Mouse (Mus musculus) stomach, embryonic 16.5 days (tissue): ENCODE measurements at regions not wholly inside any gene's neighbourhood (a gene's known extent, or its start where the extent isn't known, plus 50 kb on each side); places are given as distances from the start of the nearest gene placed in this dataset.

Experiments used
- ATAC-seq: fragments of 200-750 bp; cut with Nextera tagmentation; 2 replicates; pipeline ENCODE4 v1.8.0; 2017; ENCODE audit warnings: moderate number of reproducible peaks, moderate TSS enrichment; ENCODE audit not compliant: insufficient read depth, low FRiP score
- H3K27ac ChIP-seq: fragments of 300-500 bp; sonication (generic); 2 replicates; pipeline ENCODE4 v1.5.1; 2014; ENCODE audit warnings: low read length
- H3K27me3 ChIP-seq: fragments of 300-500 bp; sonication (generic); 2 replicates; pipeline ENCODE4 v1.6.1; 2014; ENCODE audit warnings: low read length, control low read depth, mixed read lengths; ENCODE audit not compliant: control insufficient read depth, insufficient read depth
- H3K36me3 ChIP-seq: fragments of 300-500 bp; sonication (generic); 2 replicates; pipeline ENCODE4 v1.6.1; 2014; ENCODE audit warnings: low read length; ENCODE audit not compliant: control insufficient read depth, insufficient read depth
- H3K4me1 ChIP-seq: fragments of 300-500 bp; sonication (generic); 2 replicates; pipeline ENCODE4 v1.6.1; 2014; ENCODE audit warnings: low read length, control low read depth, mixed read lengths; ENCODE audit not compliant: control insufficient read depth, insufficient read depth
- H3K4me2 ChIP-seq: fragments of 300-500 bp; sonication (generic); 2 replicates; pipeline ENCODE4 v1.6.1; 2014; ENCODE audit warnings: low read depth, low read length, mixed read lengths
- H3K4me3 ChIP-seq: fragments of 300-500 bp; sonication (generic); replicated peaks from 2 replicates; pipeline ENCODE4 v1.5.1; 2014; ENCODE audit warnings: mild to moderate bottlenecking, low read length
- H3K9ac ChIP-seq: fragments of 300-500 bp; sonication (generic); 2 replicates; pipeline ENCODE4 v1.6.1; 2014; ENCODE audit warnings: low read length
- H3K9me3 ChIP-seq: fragments of 300-500 bp; sonication (generic); replicated peaks from 2 replicates; pipeline ENCODE4 v1.6.1; 2016; ENCODE audit warnings: low read length, control low read depth; ENCODE audit not compliant: control insufficient read depth
- WGBS: fragments of 180-500 bp; shearing (Covaris S2); extraction: QIAGEN DNeasy Blood & Tissue Kit; methylation state at CpG from one replicate; pipeline ENCODE4 v1.1.7; 2014; 5-methylcytosine and 5-hydroxymethylcytosine counted together

- H3K9me3 ChIP-seq, result no peaks in the 10 kb centered on the region
- no peak overlapping the region for H3K9ac ChIP-seq
- H3K4me1 ChIP-seq, result no peaks in the 10 kb centered on the region
- no peak for ATAC-seq
- H3K4me2 ChIP-seq, result no peak overlapping the region
- H3K36me3 ChIP-seq, result no peaks in the 10 kb centered on the region
- 88% methylated on average over 2 of the region's 2 CpGs for WGBS
- no peaks in the 10 kb centered on the region for H3K27me3 ChIP-seq
- no peak overlapping the region for H3K4me3 ChIP-seq
- H3K27ac ChIP-seq, result no peak overlapping the region
Observed at GRCm38 (mm10) chr4:81914971-81915370, 472.4 kb upstream of the Mpdz start.

GRCm38 (mm10) chr4:81913296-81913695, 470.7 kb upstream of the Mpdz start:
- H3K27me3 ChIP-seq, result no peaks in the 10 kb centered on the region
- no peak overlapping the region for H3K4me3 ChIP-seq
- no peak for ATAC-seq
- no peaks in the 10 kb centered on the region for H3K36me3 ChIP-seq
- H3K27ac ChIP-seq, result no peak overlapping the region
- 70% methylated on average over 10 of the region's 10 CpGs for WGBS
- H3K9me3 ChIP-seq, result no peaks in the 10 kb centered on the region
- H3K4me1 ChIP-seq, result no peaks in the 10 kb centered on the region
- no peak overlapping the region for H3K9ac ChIP-seq
- no peak overlapping the region for H3K4me2 ChIP-seq

- H3K9ac ChIP-seq, result no peak overlapping the region
- H3K27me3 ChIP-seq, result no peaks in the 10 kb centered on the region
Observed at GRCm38 (mm10) chr4:81912653-81913052, 470.0 kb upstream of the Mpdz start.

GRCm38 (mm10) chr4:81899961-81900540, 457.4 kb upstream of the Mpdz start:
- H3K9me3 ChIP-seq, result 0 out of 2 replicates have a peak, but pooled peaks cover 4% of the 10 kb centered on the region
- no peak overlapping the region for H3K9ac ChIP-seq
- H3K27ac ChIP-seq, result no peak overlapping the region
- H3K4me1 ChIP-seq, result 0 out of 2 replicates have a peak, but pooled peaks cover 2% of the 10 kb centered on the region
- no peaks in the 10 kb centered on the region for H3K36me3 ChIP-seq
- 55% methylated on average over 5 of the region's 5 CpGs for WGBS
- H3K4me2 ChIP-seq, result no peak overlapping the region
- H3K4me3 ChIP-seq, result no peak overlapping the region
- H3K27me3 ChIP-seq, result no peaks in the 10 kb centered on the region
- no peak for ATAC-seq

More at GRCm38 (mm10) chr4:81912653-81913052, 470.0 kb upstream of the Mpdz start:
- Histone ChIP-seq H3K4me2 (no peak overlapping the region), H3K36me3 (no peaks in the 10 kb centered on the region), H3K4me1 (no peaks in the 10 kb centered on the region), H3K9me3 (no peaks in the 10 kb centered on the region), H3K4me3 (no peak overlapping the region), H3K27ac (no peak overlapping the region)
- ATAC-seq, result no peak
- WGBS, result 66% methylated on average over 1 of the region's 1 CpGs

GRCm38 (mm10) chr4:81898661-81899060, 456.0 kb upstream of the Mpdz start:
- H3K27ac ChIP-seq, result no peak overlapping the region
- no peak for ATAC-seq
- H3K9ac ChIP-seq, result no peak overlapping the region
- 0 out of 2 replicates have a peak, but pooled peaks cover 5% of the 10 kb centered on the region for H3K9me3 ChIP-seq
- no peaks in the 10 kb centered on the region for H3K27me3 ChIP-seq
- no peak overlapping the region for H3K4me2 ChIP-seq
- H3K4me1 ChIP-seq, result 0 out of 2 replicates have a peak, but pooled peaks cover 2% of the 10 kb centered on the region
- H3K4me3 ChIP-seq, result no peak overlapping the region
- WGBS, result 77% methylated on average over 2 of the region's 2 CpGs
- no peaks in the 10 kb centered on the region for H3K36me3 ChIP-seq

- H3K4me2 ChIP-seq, result no peak overlapping the region
- ATAC-seq, result no peak
- no peaks in the 10 kb centered on the region for H3K27me3 ChIP-seq
- 0 out of 2 replicates have a peak, but pooled peaks cover 2% of the 10 kb centered on the region for H3K4me1 ChIP-seq
- WGBS, result 73% methylated on average over 5 of the region's 5 CpGs
- 0 out of 2 replicates have a peak, but pooled peaks cover 5% of the 10 kb centered on the region for H3K9me3 ChIP-seq
- no peak overlapping the region for H3K4me3 ChIP-seq
- H3K36me3 ChIP-seq, result no peaks in the 10 kb centered on the region
- H3K9ac ChIP-seq, result no peak overlapping the region
- no peak overlapping the region for H3K27ac ChIP-seq
Observed at GRCm38 (mm10) chr4:81897451-81897850, 454.8 kb upstream of the Mpdz start.

GRCm38 (mm10) chr4:81868941-81869340, 426.3 kb upstream of the Mpdz start:
- Histone ChIP-seq H3K27me3 (no peaks in the 10 kb centered on the region), H3K4me1 (no peaks in the 10 kb centered on the region), H3K4me2 (no peak overlapping the region), H3K4me3 (no peak overlapping the region), H3K36me3 (no peaks in the 10 kb centered on the region), H3K9me3 (no peaks in the 10 kb centered on the region), H3K9ac (no peak overlapping the region), H3K27ac (no peak overlapping the region)
- ATAC-seq, result no peak
- WGBS, result 90% methylated on average over 2 of the region's 2 CpGs

- no peaks in the 10 kb centered on the region for H3K27me3 ChIP-seq
- H3K27ac ChIP-seq, result no peak overlapping the region
- no peak overlapping the region for H3K9ac ChIP-seq
- H3K36me3 ChIP-seq, result no peaks in the 10 kb centered on the region
- no peaks in the 10 kb centered on the region for H3K4me1 ChIP-seq
- 56% methylated on average over 4 of the region's 4 CpGs for WGBS
- H3K4me2 ChIP-seq, result no peak overlapping the region
- no peak overlapping the region for H3K4me3 ChIP-seq
- no peak for ATAC-seq
- no peaks in the 10 kb centered on the region for H3K9me3 ChIP-seq
Observed at GRCm38 (mm10) chr4:81841642-81842494, 399.3 kb upstream of the Mpdz start.

GRCm38 (mm10) chr4:81829972-81830371, 387.4 kb upstream of the Mpdz start:
- H3K4me2 ChIP-seq, result no peak overlapping the region
- H3K4me1 ChIP-seq, result no peaks in the 10 kb centered on the region
- H3K27ac ChIP-seq, result no peak overlapping the region
- 49% methylated on average over 3 of the region's 3 CpGs for WGBS
- ATAC-seq, result no peak
- H3K36me3 ChIP-seq, result no peaks in the 10 kb centered on the region
- H3K9ac ChIP-seq, result no peak overlapping the region
- no peaks in the 10 kb centered on the region for H3K27me3 ChIP-seq
- H3K9me3 ChIP-seq, result no peaks in the 10 kb centered on the region
- no peak overlapping the region for H3K4me3 ChIP-seq
